Comparison of ENCODE assay signal across 8 mouse cellular contexts in the genomic region with DNA sequence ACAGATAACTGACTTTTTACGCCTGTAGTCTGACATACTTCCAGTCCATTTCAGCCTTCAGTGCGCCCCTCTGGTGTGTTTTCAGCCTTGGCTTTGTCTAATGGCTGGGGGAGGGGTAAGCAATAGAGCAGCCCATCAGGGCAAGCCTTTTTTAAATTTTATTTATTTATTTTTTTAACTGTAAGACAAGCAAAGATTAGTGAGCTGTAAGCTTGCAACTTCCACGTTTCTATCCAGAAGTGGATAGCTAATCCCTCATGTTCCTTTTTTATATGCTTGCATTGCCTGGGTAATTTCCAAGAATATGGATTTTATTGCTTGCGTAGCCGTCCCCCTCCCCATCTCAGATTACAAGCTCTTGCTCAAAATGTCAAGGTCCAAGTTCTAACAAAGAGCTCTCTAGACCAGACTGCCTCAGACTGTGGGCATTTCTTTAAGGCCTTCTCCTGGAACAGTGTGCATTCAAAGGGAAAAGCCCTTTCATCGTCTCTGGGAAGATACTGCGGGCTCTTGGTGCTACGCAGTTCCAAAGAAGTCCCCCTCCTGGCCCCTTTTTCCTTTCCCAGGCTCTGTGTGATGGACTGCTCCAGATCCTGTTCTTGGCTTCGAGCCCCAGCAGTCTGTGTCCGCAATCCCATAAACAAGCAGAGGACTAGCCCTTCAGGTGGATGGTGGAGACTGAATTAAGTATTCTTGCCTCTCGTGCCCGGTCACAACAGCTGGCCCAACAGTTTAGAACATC.
DNase-seq lines count a peak whose midpoint lies in the region; ATAC-seq and TF ChIP-seq lines count a peak whose summit lies in the region.
"Had no signal": no experiment of that assay in that cellular context is flagged by ENCODE, and none has a peak within 500 bp of the region (broad histone marks: within the 10 kb centered on the region; RNA-seq: fewer than 3 reads in every experiment).

No protein-coding gene starts in this region.

- no peak for DNase-seq in lung, adult 18-20 months
- DNase-seq in gastrocnemius, adult 2 months = no peak
- DNase-seq in spleen, postnatal 36 days (ENCODE audit: low spot score in 2 of 2) = no peak

- H3K36me3 ChIP-seq in lung, embryonic 15.5 days = no peaks in the 10 kb centered on the region
- H3K36me3 ChIP-seq in embryonic facial prominence, embryonic 15.5 days = no peaks in the 10 kb centered on the region
- H3K36me3 ChIP-seq in intestine, embryonic 16.5 days (ENCODE audit: control insufficient read depth, insufficient read depth, low read length) = no peaks in the 10 kb centered on the region
- no peaks in the 10 kb centered on the region for H3K36me3 ChIP-seq in stomach, embryonic 15.5 days
- H3K36me3 ChIP-seq: liver, embryonic 15.5 days had no signal

- H3K27me3 ChIP-seq in lung, embryonic 15.5 days = no peaks in the 10 kb centered on the region
- H3K27me3 ChIP-seq in embryonic facial prominence, embryonic 15.5 days = no peaks in the 10 kb centered on the region
- no peaks in the 10 kb centered on the region for H3K27me3 ChIP-seq in intestine, embryonic 16.5 days (replicated peaks; ENCODE audit: control insufficient read depth, insufficient read depth, low read length)
- no peaks in the 10 kb centered on the region for H3K27me3 ChIP-seq in stomach, embryonic 15.5 days (replicated peaks)
- H3K27me3 ChIP-seq: liver, embryonic 15.5 days had no signal

- intact Hi-C loops in gastrocnemius, adult 2 months (cut with DNase I) = no loop called here

- peak; percentile 83 for ATAC-seq in lung, embryonic 15.5 days (ENCODE audit: borderline replicate concordance, extremely low read depth, low FRiP score, low TSS enrichment)
- ATAC-seq in embryonic facial prominence, embryonic 15.5 days (ENCODE audit: insufficient number of reproducible peaks, low FRiP score, low TSS enrichment, low read depth) = 0 out of 2 replicates have a peak, but pooled peaks have one; percentile 13
- ATAC-seq in intestine, embryonic 16.5 days = peak; percentile 72
- ATAC-seq in stomach, embryonic 15.5 days (ENCODE audit: insufficient read depth, low FRiP score, low read depth) = peak; percentile 40; the same call in 1 of the 2 replicates

- H3K9me3 ChIP-seq in lung, embryonic 15.5 days = no peaks in the 10 kb centered on the region
- no peaks in the 10 kb centered on the region for H3K9me3 ChIP-seq in embryonic facial prominence, embryonic 15.5 days (replicated peaks)
- no peaks in the 10 kb centered on the region for H3K9me3 ChIP-seq in intestine, embryonic 16.5 days (ENCODE audit: control insufficient read depth, low read length)
- no peaks in the 10 kb centered on the region for H3K9me3 ChIP-seq in stomach, embryonic 15.5 days
- H3K9me3 ChIP-seq: liver, embryonic 15.5 days had no signal

- 29% methylated on average over 12 of the region's 12 CpGs for WGBS in lung, embryonic 15.5 days
- WGBS in embryonic facial prominence, embryonic 15.5 days = 37% methylated on average over 12 of the region's 12 CpGs
- 29% methylated on average over 12 of the region's 12 CpGs for WGBS in intestine, embryonic 16.5 days
- 36% methylated on average over 12 of the region's 12 CpGs for WGBS in stomach, embryonic 15.5 days

- H3K4me2 ChIP-seq in lung, embryonic 15.5 days = no peak overlapping the region
- no peak overlapping the region for H3K4me2 ChIP-seq in embryonic facial prominence, embryonic 15.5 days (replicated peaks)
- H3K4me2 ChIP-seq in intestine, embryonic 16.5 days (ENCODE audit: low read depth, low read length) = no peak overlapping the region
- 0 out of 2 replicates have a peak overlapping the region, but pooled peaks have one; percentile 16 for H3K4me2 ChIP-seq in stomach, embryonic 15.5 days
- H3K4me2 ChIP-seq: liver, embryonic 15.5 days had no signal

- H3K4me3 ChIP-seq in lung, embryonic 15.5 days = no peak overlapping the region
- no peak overlapping the region for H3K4me3 ChIP-seq in embryonic facial prominence, embryonic 15.5 days (replicated peaks)
- H3K4me3 ChIP-seq in intestine, embryonic 16.5 days (ENCODE audit: low read length) = no peak overlapping the region
- no peak overlapping the region for H3K4me3 ChIP-seq in stomach, embryonic 15.5 days (replicated peaks)
- H3K4me3 ChIP-seq in gastrocnemius, adult 2 months = no peak overlapping the region
- H3K4me3 ChIP-seq: liver, embryonic 15.5 days had no signal

- H3K27ac ChIP-seq in lung, embryonic 15.5 days = peak overlapping the region; percentile 83
- peak overlapping the region; percentile 87 for H3K27ac ChIP-seq in embryonic facial prominence, embryonic 15.5 days (replicated peaks)
- peak overlapping the region; percentile 75 for H3K27ac ChIP-seq in intestine, embryonic 16.5 days (ENCODE audit: low read length)
- peak overlapping the region; percentile 84 for H3K27ac ChIP-seq in stomach, embryonic 15.5 days
- no peak overlapping the region for H3K27ac ChIP-seq in gastrocnemius, adult 2 months
- H3K27ac ChIP-seq: liver, embryonic 15.5 days had no signal

- H3K9ac ChIP-seq in lung, embryonic 15.5 days = no peak overlapping the region
- H3K9ac ChIP-seq in embryonic facial prominence, embryonic 15.5 days = no peak overlapping the region
- no peak overlapping the region for H3K9ac ChIP-seq in intestine, embryonic 16.5 days (ENCODE audit: low read depth, low read length)
- no peak overlapping the region for H3K9ac ChIP-seq in stomach, embryonic 15.5 days
- H3K9ac ChIP-seq: liver, embryonic 15.5 days had no signal

- H3K4me1 ChIP-seq in lung, embryonic 15.5 days = peaks cover 64% of the 10 kb centered on the region
- peaks cover 85% of the 10 kb centered on the region for H3K4me1 ChIP-seq in embryonic facial prominence, embryonic 15.5 days
- peaks cover 18% of the 10 kb centered on the region for H3K4me1 ChIP-seq in intestine, embryonic 16.5 days (ENCODE audit: control insufficient read depth, insufficient read depth, low read length)
- H3K4me1 ChIP-seq in stomach, embryonic 15.5 days = peaks cover 32% of the 10 kb centered on the region
- H3K4me1 ChIP-seq: liver, embryonic 15.5 days had no signal

- no peak for TF ChIP-seq CTCF in gastrocnemius, adult 2 months (IDR thresholded peaks at IDR 0.05)

Comparison
In these comparisons a context has a peak if more than half of its experiments do, and no peak if none do; other contexts are left out.
1. ATAC-seq: peak in every context shown above with its lines; median percentile 83 in lung, embryonic 15.5 days; 72 in intestine, embryonic 16.5 days; 40 in stomach, embryonic 15.5 days; 13 in embryonic facial prominence, embryonic 15.5 days.